Mouse (Mus musculus) CH12.LX (cell line): ENCODE results near the gene Hecw2. TPM values are rescaled to one million over a fixed set of nuclear protein-coding genes. Genes with fewer than 3 reads are reported as not detected.

Experiments
- DNase-seq: peaks from one replicate; pipeline ENCODE4 v3.0.0-alpha.2; 2013; ENCODE audit errors: extremely low read depth
- H3K27ac ChIP-seq: 2 replicates; pipeline ENCODE4 v1.5.1; 2012; ENCODE audit warnings: low read depth, mild to moderate bottlenecking, control low read depth, moderate library complexity; ENCODE audit not compliant: insufficient read depth
- H3K27me3 ChIP-seq: replicated peaks from 2 replicates; pipeline ENCODE3; 2012; ENCODE audit warnings: inconsistent platforms
- H3K36me3 ChIP-seq, 2 experiments: replicated peaks in 1 of 2; 2 replicates each; pipeline versions ENCODE3 to v1.6.1; 2012; ENCODE audit warnings: inconsistent platforms in 1 of 2, low read length in 1 of 2, mild to moderate bottlenecking in 1 of 2, mixed read lengths in 1 of 2, moderate library complexity in 1 of 2; ENCODE audit not compliant: control insufficient read depth in 1 of 2, insufficient read depth in 1 of 2
- H3K4me1 ChIP-seq, 2 experiments: 2 replicates each; pipeline ENCODE4 v1.6.1; 2012; ENCODE audit warnings: inconsistent platforms in 1 of 2, moderate library complexity in 1 of 2; ENCODE audit not compliant: insufficient read depth in 2 of 2, control insufficient read depth in 1 of 2
- H3K4me2 ChIP-seq: 2 replicates; pipeline ENCODE4 v1.6.1; 2012; ENCODE audit warnings: low read depth, mild to moderate bottlenecking, control low read depth; ENCODE audit not compliant: poor library complexity, insufficient read depth, severe bottlenecking
- H3K4me3 ChIP-seq, 3 experiments: fragments of 150-350 bp in 1 of 3; sonication (generic) in 1 of 3; replicated peaks in 1 of 3; 2 replicates each; pipeline versions ENCODE3 to v1.5.1; 2011 to 2012; ENCODE audit warnings: low read depth in 2 of 3, low read length in 2 of 3, mild to moderate bottlenecking in 2 of 3, moderate library complexity in 2 of 3, control low read depth in 1 of 3, improper control_type of control experiment in 1 of 3, inconsistent platforms in 1 of 3, mixed read lengths in 1 of 3; ENCODE audit not compliant: poor library complexity in 1 of 3
- H3K79me2 ChIP-seq: replicated peaks from 2 replicates; pipeline ENCODE4 v1.6.1; 2012; ENCODE audit warnings: mild to moderate bottlenecking, moderate library complexity; ENCODE audit not compliant: control insufficient read depth, poor library complexity, insufficient read depth, severe bottlenecking; ENCODE audit errors: extremely low read depth
- H3K9ac ChIP-seq: 2 replicates; pipeline ENCODE4 v1.6.1; 2012; ENCODE audit warnings: low read depth, mild to moderate bottlenecking, control low read depth, moderate library complexity; ENCODE audit not compliant: insufficient read depth
- H3K9me3 ChIP-seq: replicated peaks from 2 replicates; pipeline ENCODE3; 2012; ENCODE audit warnings: low read length, inconsistent platforms, mixed read lengths
- CHD1 ChIP-seq: IDR thresholded peaks from 2 replicates; pipeline ENCODE4 v1.6.1; 2012; ENCODE audit warnings: low read depth, low read length, improper control_type of control experiment, inconsistent platforms
- CHD2 ChIP-seq: IDR thresholded peaks from 2 replicates; pipeline ENCODE4 v1.6.1; 2011; ENCODE audit warnings: low read length, improper control_type of control experiment
- CTCF ChIP-seq, 2 experiments: IDR thresholded peaks in 1 of 2; conservative IDR thresholded peaks in 1 of 2; 2 replicates each; pipeline ENCODE4 v1.5.1; 2011 to 2012; ENCODE audit warnings: low read depth in 2 of 2, low read length in 2 of 2, improper control_type of control experiment in 1 of 2, inconsistent platforms in 1 of 2, mild to moderate bottlenecking in 1 of 2, moderate library complexity in 1 of 2
- E2F4 ChIP-seq: IDR thresholded peaks from 2 replicates; pipeline ENCODE4 v1.6.1; 2011; ENCODE audit warnings: low read depth, low read length, improper control_type of control experiment; ENCODE audit not compliant: insufficient replicate concordance
- ETS1 ChIP-seq: conservative IDR thresholded peaks from 2 replicates; pipeline ENCODE4 v1.6.1; 2012; ENCODE audit warnings: low read depth, mild to moderate bottlenecking, inconsistent platforms, low read length, improper control_type of control experiment, moderate library complexity
- IRF4 ChIP-seq: IDR thresholded peaks from 2 replicates; pipeline ENCODE4 v1.6.1; 2014; ENCODE audit warnings: low read depth, mild to moderate bottlenecking, inconsistent platforms, low read length, improper control_type of control experiment
- JUND ChIP-seq: conservative IDR thresholded peaks from 2 replicates; pipeline ENCODE4 v1.6.1; 2011; ENCODE audit warnings: low read depth, low read length, improper control_type of control experiment
- MAZ ChIP-seq: IDR thresholded peaks from 2 replicates; pipeline ENCODE4 v1.6.1; 2012; ENCODE audit warnings: low read depth, mild to moderate bottlenecking, inconsistent platforms, low read length, improper control_type of control experiment, moderate library complexity
- MEF2A ChIP-seq: IDR thresholded peaks from 2 replicates; pipeline ENCODE4 v1.6.1; 2014; ENCODE audit warnings: low read depth, mild to moderate bottlenecking, inconsistent platforms, low read length, improper control_type of control experiment, borderline replicate concordance
- MYC ChIP-seq: IDR thresholded peaks from 2 replicates; pipeline ENCODE4 v1.6.1; 2011; ENCODE audit warnings: low read depth, mild to moderate bottlenecking, improper control_type of control experiment, low read length
- NELFE ChIP-seq: IDR thresholded peaks from 2 replicates; pipeline ENCODE4 v1.6.1; 2011; ENCODE audit warnings: low read depth, low read length, improper control_type of control experiment
- NRF1 ChIP-seq: IDR thresholded peaks from 2 replicates; pipeline ENCODE4 v1.6.1; 2014; ENCODE audit warnings: low read depth, mild to moderate bottlenecking, inconsistent platforms, low read length, improper control_type of control experiment, moderate library complexity
- POLR2AphosphoS2 ChIP-seq: IDR thresholded peaks from 2 replicates; pipeline ENCODE4 v1.6.1; 2011; ENCODE audit warnings: low read depth, low read length, improper control_type of control experiment
- RAD21 ChIP-seq: IDR thresholded peaks from 2 replicates; pipeline ENCODE4 v1.6.1; 2011; ENCODE audit warnings: low read depth, mild to moderate bottlenecking, low read length, improper control_type of control experiment, moderate library complexity
- RCOR1 ChIP-seq: conservative IDR thresholded peaks from 2 replicates; pipeline ENCODE4 v1.6.1; 2012; ENCODE audit warnings: low read depth, mild to moderate bottlenecking, inconsistent platforms, low read length, improper control_type of control experiment
- SIN3A ChIP-seq: IDR thresholded peaks from 2 replicates; pipeline ENCODE4 v1.6.1; 2012; ENCODE audit warnings: low read length, improper control_type of control experiment, inconsistent platforms
- SMC3 ChIP-seq: IDR thresholded peaks from 2 replicates; pipeline ENCODE4 v1.6.1; 2011; ENCODE audit warnings: low read depth, low read length, improper control_type of control experiment
- TCF12 ChIP-seq: IDR thresholded peaks from 2 replicates; pipeline ENCODE4 v1.6.1; 2014; ENCODE audit warnings: low read depth, mild to moderate bottlenecking, inconsistent platforms, low read length, improper control_type of control experiment
- UBTF ChIP-seq: IDR thresholded peaks from 2 replicates; pipeline ENCODE4 v1.6.1; 2012; ENCODE audit warnings: low read depth, mild to moderate bottlenecking, inconsistent platforms, low read length, improper control_type of control experiment, moderate library complexity
- USF1 ChIP-seq: IDR thresholded peaks from 2 replicates; pipeline ENCODE4 v1.6.1; 2014; ENCODE audit warnings: low read depth, mild to moderate bottlenecking, inconsistent platforms, low read length, improper control_type of control experiment
- USF2 ChIP-seq: conservative IDR thresholded peaks from 2 replicates; pipeline ENCODE4 v1.6.1; 2011; ENCODE audit warnings: low read depth, low read length, improper control_type of control experiment
- ZC3H11A ChIP-seq: IDR thresholded peaks from 2 replicates; pipeline ENCODE4 v1.6.1; 2012; ENCODE audit warnings: low read depth, mild to moderate bottlenecking, inconsistent platforms, low read length, improper control_type of control experiment
- ZMIZ1 ChIP-seq: IDR thresholded peaks from 2 replicates; pipeline ENCODE4 v1.6.1; 2012; ENCODE audit warnings: low read depth, mild to moderate bottlenecking, inconsistent platforms, low read length, improper control_type of control experiment
- dilution Hi-C: fragments of 300-500 bp; cut with MboI; formaldehyde crosslinking; loops from 2 replicates; pipeline ENCODE4 v1.14.3; 2020; ENCODE audit warnings: low sequenced_read_pairs; ENCODE audit not compliant: extremely low pct_unique_long_range_greater_than_20kb, extremely low pct_ligation_motif_present
- in situ Hi-C: fragments of 300-500 bp; cut with MboI; formaldehyde crosslinking; loops from 3 replicates; pipeline ENCODE4 v1.14.3; 2019; ENCODE audit warnings: low sequenced_read_pairs, low pct_ligation_motif_present, low pct_unique_long_range_greater_than_20kb, mixed read lengths
- polyA plus RNA-seq: library from polyadenylated mRNA; unstranded; fragments of >175 nt; gene quantifications from 2 replicates; pipeline ENCODE4 v1.2.1, GENCODE M21; 2012; ENCODE audit warnings: low read depth; ENCODE audit not compliant: insufficient read length
- total RNA-seq, 2 experiments: library from RNA; depleted of rRNA; stranded (reverse); fragments of 300-350 nt in 1 of 2; fragments of >200 nt in 1 of 2; gene quantifications; 2 replicates each; pipeline ENCODE4 v1.2.3; 2012 to 2014

Gene Hecw2
- total and polyA plus RNA-seq, 3 experiments = 0.05 to 0.59 (median 0.14) TPM

DNA sequence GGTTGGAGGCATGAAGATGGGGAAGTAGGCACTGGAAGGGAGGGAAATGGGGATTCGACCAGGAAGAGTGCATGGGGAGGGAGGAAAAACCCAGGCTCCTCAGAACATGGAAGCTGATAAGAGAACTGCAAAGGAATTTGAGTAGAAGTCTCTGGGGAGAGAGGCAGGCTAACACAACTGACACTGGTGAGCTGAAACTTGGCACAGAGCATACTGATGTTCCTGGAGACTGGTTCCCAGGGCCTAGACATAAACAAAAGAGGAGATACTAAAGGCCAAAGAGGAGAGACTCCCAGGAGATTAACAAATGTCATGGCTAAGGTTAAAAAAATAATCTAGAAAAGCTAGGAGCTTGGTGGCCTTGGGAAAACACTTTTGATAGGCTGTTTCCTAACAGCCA, 148.0 kb downstream of the Hecw2 start:
- H3K79me2 ChIP-seq = no peaks in the 10 kb centered on the region
- no peak for DNase-seq
- no peak for TF ChIP-seq ZMIZ1
- no peak for TF ChIP-seq MAZ
- no peak for TF ChIP-seq IRF4
- no peak for TF ChIP-seq MYC
- no peak for TF ChIP-seq JUND
- no peak for TF ChIP-seq TCF12
- TF ChIP-seq CHD2 = no peak
- H3K9me3 ChIP-seq = no peaks in the 10 kb centered on the region
- no peak overlapping the region for H3K4me3 ChIP-seq
- H3K9ac ChIP-seq = no peak overlapping the region
- H3K4me1 ChIP-seq = no peaks in the 10 kb centered on the region
- H3K4me2 ChIP-seq = no peak overlapping the region
- H3K36me3 ChIP-seq = no peaks in the 10 kb centered on the region
- H3K27ac ChIP-seq = no peak overlapping the region
- no peaks in the 10 kb centered on the region for H3K27me3 ChIP-seq
- dilution Hi-C loops = no loop called here
- in situ Hi-C loops = loop anchor here (25.0 kb wide), 1 partner anchor 290 kb away; no protein-coding TSS in a partner anchor

DNA sequence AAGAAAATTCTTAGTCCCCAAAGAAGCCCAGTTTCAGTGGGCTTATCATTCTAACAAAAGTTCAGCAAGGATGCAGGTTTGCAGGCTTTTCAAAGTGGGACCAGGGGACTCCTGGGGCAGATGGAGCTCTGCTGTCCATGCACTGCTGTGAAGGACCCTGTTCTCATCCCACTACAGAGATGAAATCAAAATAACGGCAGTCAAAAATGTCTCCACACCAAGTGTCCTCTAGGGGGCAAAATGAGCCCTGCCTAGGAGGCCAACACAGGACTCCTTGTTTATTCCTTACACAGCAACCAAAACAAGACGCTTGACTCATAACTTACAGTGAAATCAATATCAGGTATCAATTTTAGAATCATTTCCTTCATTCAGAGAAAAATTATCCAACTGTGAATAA, 155.9 kb downstream of the Hecw2 start:
- no peaks in the 10 kb centered on the region for H3K27me3 ChIP-seq
- in situ Hi-C loops (loop anchor here (25.0 kb wide), 1 partner anchor 298 kb away; no protein-coding TSS in a partner anchor), dilution Hi-C loops (no loop called here)
- TF ChIP-seq MEF2A = no peak
- no peak for TF ChIP-seq TCF12
- TF ChIP-seq RAD21 = peak; percentile 87
- no peak for TF ChIP-seq USF2
- TF ChIP-seq NRF1 = no peak
- peak; percentile 94 for TF ChIP-seq SMC3
- peak; percentile 59 to 82 for TF ChIP-seq CTCF (conservative IDR thresholded peaks at IDR 0.05 in 1 of 2, IDR thresholded peaks at IDR 0.05 in 1 of 2; ENCODE audit: low read depth in 2 of 2, low read length in 2 of 2)
- no peak for TF ChIP-seq JUND
- TF ChIP-seq UBTF = no peak
- no peak for TF ChIP-seq CHD1
- peak; percentile 56 for TF ChIP-seq ZC3H11A
- TF ChIP-seq POLR2AphosphoS2 = no peak
- no peak for TF ChIP-seq RCOR1
- TF ChIP-seq IRF4 = no peak
- TF ChIP-seq E2F4 = no peak
- TF ChIP-seq USF1 = no peak
- TF ChIP-seq ETS1 = no peak
- TF ChIP-seq NELFE = no peak
- TF ChIP-seq SIN3A = no peak
- no peaks in the 10 kb centered on the region for H3K36me3 ChIP-seq
- H3K9ac ChIP-seq = no peak overlapping the region
- H3K4me1 ChIP-seq = no peaks in the 10 kb centered on the region
- H3K27ac ChIP-seq = no peak overlapping the region
- H3K79me2 ChIP-seq = no peaks in the 10 kb centered on the region
- peak; percentile 69 for DNase-seq
- no peak overlapping the region for H3K4me2 ChIP-seq
- no peaks in the 10 kb centered on the region for H3K9me3 ChIP-seq
- H3K4me3 ChIP-seq = no peak overlapping the region
